Mouse (Mus musculus): ENCODE data around the gene Agfg2. TPM values are rescaled to one million over a fixed set of nuclear protein-coding genes. Genes with fewer than 3 reads are reported as not detected.
A peak's percentile ranks its signal among the peaks of the same experiment; 100 is the strongest.

Agfg2 gene
- polyA plus RNA-seq, 1 experiment from 2014 or later, result 16.8 TPM

DNA sequence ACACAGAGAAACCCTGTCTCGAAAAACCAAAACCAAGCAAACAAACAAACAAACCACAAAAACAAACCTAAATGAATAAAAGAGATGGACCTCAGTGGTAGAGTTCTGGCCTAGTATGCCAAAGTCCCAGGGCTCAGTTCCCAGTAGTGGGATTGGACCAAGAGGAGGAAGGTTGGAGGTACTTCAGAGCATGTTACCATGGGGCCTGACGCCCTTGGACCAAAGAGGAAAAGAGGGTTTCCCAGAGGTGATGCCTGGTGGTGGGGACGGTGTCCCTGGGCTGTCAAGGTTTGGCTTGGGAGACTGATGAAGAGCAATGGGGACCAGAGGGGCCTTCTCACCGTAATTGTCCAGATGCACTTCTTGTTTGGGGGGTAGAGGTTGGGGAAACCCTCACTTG is 74.5 kb downstream of the Agfg2 start:
- Histone ChIP-seq H3K9ac (ENCODE audit: low read depth, low read length) (no peak overlapping the region), H3K36me3 (ENCODE audit: control insufficient read depth, insufficient read depth) (peaks cover 18% of the 10 kb centered on the region), H3K4me3 (ENCODE audit: low read depth, low read length) (peak overlapping the region; percentile 9; the same call in 1 of the 2 replicates), H3K27me3 (replicated peaks; ENCODE audit: control insufficient read depth, insufficient read depth, low read length) (no peaks in the 10 kb centered on the region), H3K9me3 (ENCODE audit: control insufficient read depth) (no peaks in the 10 kb centered on the region), H3K4me1 (replicated peaks; ENCODE audit: control insufficient read depth, insufficient read depth, low read length) (peaks cover 10% of the 10 kb centered on the region; the same call in 1 of the 2 replicates), H3K4me2 (replicated peaks; ENCODE audit: low read depth) (peak overlapping the region; percentile 55), H3K27ac (ENCODE audit: low read depth, low read length) (peak overlapping the region; percentile 64)
- WGBS, result 76% methylated on average over 4 of the region's 4 CpGs
- TF ChIP-seq CTCF (IDR thresholded peaks at IDR 0.05; ENCODE audit: low read depth), result no peak
- ATAC-seq, result no peak

GRCm38 (mm10) chr5:137609292-137609691 is 75.2 kb downstream of the Agfg2 start:
- no peak overlapping the region for H3K9ac ChIP-seq (ENCODE audit: low read depth, low read length)
- H3K4me2 ChIP-seq (replicated peaks; ENCODE audit: low read depth), result no peak overlapping the region
- TF ChIP-seq CTCF (IDR thresholded peaks at IDR 0.05; ENCODE audit: low read depth), result no peak
- WGBS, result 60% methylated on average over 3 of the region's 3 CpGs
- H3K27me3 ChIP-seq (replicated peaks; ENCODE audit: control insufficient read depth, insufficient read depth, low read length), result no peaks in the 10 kb centered on the region
- H3K27ac ChIP-seq (ENCODE audit: low read depth, low read length), result no peak overlapping the region
- peaks cover 10% of the 10 kb centered on the region; the same call in 1 of the 2 replicates for H3K4me1 ChIP-seq (replicated peaks; ENCODE audit: control insufficient read depth, insufficient read depth, low read length)
- no peak for ATAC-seq
- H3K4me3 ChIP-seq (ENCODE audit: low read depth, low read length), result no peak overlapping the region
- H3K36me3 ChIP-seq (ENCODE audit: control insufficient read depth, insufficient read depth), result peaks cover 22% of the 10 kb centered on the region
- no peaks in the 10 kb centered on the region for H3K9me3 ChIP-seq (ENCODE audit: control insufficient read depth)

- TF ChIP-seq CTCF (IDR thresholded peaks at IDR 0.05; ENCODE audit: low read depth), result no peak
- ATAC-seq, result no peak
- Histone ChIP-seq H3K36me3 (ENCODE audit: control insufficient read depth, insufficient read depth) (peaks cover 22% of the 10 kb centered on the region), H3K27me3 (replicated peaks; ENCODE audit: control insufficient read depth, insufficient read depth, low read length) (no peaks in the 10 kb centered on the region), H3K27ac (ENCODE audit: low read depth, low read length) (no peak overlapping the region), H3K4me3 (ENCODE audit: low read depth, low read length) (no peak overlapping the region), H3K4me2 (replicated peaks; ENCODE audit: low read depth) (peak overlapping the region; percentile 9; the same call in 1 of the 2 replicates), H3K9me3 (ENCODE audit: control insufficient read depth) (no peaks in the 10 kb centered on the region), H3K9ac (ENCODE audit: low read depth, low read length) (no peak overlapping the region), H3K4me1 (replicated peaks; ENCODE audit: control insufficient read depth, insufficient read depth, low read length) (peaks cover 10% of the 10 kb centered on the region; the same call in 1 of the 2 replicates)
- 34% methylated on average over 22 of the region's 23 CpGs for WGBS
These were observed 75.8 kb downstream of the Agfg2 start for GRCm38 (mm10) chr5:137608654-137609190.

DNA sequence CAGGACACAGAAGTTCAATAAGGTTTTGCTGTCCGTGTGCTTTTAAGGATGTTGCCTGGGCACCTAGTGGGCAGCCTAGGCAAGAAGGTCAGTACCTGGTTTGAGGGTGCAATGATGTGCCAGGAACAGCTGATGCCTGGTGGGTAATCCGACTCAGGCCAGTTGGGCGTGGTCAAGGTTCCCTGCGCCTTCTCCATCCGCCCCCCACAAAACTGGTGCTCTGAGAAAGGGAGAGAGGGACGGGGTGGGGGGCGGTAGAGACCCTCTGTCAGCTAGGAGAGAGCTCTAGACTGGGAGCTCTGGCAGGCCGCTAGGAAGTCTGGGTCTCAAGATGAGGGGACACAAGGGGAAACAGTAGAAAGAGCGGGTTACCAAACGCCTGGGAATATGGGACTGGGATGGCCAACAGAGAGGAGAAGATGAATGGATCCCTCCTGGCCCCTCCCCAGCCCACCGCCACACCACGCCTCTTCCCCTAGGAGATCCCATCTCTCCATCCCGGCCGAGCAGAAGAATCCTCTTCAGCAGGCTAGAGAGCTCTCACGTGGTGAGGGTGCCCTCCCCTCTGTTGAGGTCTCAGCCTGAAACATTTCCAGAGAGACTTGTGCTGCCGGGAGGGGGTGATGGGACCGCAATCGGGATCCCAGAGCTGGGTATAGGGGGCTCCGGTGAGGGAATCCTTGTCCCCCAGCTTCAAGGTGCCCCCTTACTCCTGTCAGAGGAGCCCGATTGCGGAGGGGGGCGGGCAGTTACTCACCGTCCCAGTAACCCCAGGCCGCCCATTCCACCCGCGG is 76.5 kb downstream of the Agfg2 start:
- WGBS, result 45% methylated on average over 26 of the region's 26 CpGs
- no peaks in the 10 kb centered on the region for H3K27me3 ChIP-seq (replicated peaks; ENCODE audit: control insufficient read depth, insufficient read depth, low read length)
- no peak overlapping the region for H3K27ac ChIP-seq (ENCODE audit: low read depth, low read length)
- H3K9ac ChIP-seq (ENCODE audit: low read depth, low read length), result no peak overlapping the region
- ATAC-seq, result no peak
- H3K4me1 ChIP-seq (replicated peaks; ENCODE audit: control insufficient read depth, insufficient read depth, low read length), result peaks cover 8% of the 10 kb centered on the region; the same call in 1 of the 2 replicates
- H3K4me2 ChIP-seq (replicated peaks; ENCODE audit: low read depth), result 0 out of 2 replicates have a peak overlapping the region, but pooled peaks have one; percentile 9
- peaks cover 22% of the 10 kb centered on the region for H3K36me3 ChIP-seq (ENCODE audit: control insufficient read depth, insufficient read depth)
- no peak for TF ChIP-seq CTCF (IDR thresholded peaks at IDR 0.05; ENCODE audit: low read depth)
- H3K4me3 ChIP-seq (ENCODE audit: low read depth, low read length), result no peak overlapping the region
- H3K9me3 ChIP-seq (ENCODE audit: control insufficient read depth), result no peaks in the 10 kb centered on the region

DNA sequence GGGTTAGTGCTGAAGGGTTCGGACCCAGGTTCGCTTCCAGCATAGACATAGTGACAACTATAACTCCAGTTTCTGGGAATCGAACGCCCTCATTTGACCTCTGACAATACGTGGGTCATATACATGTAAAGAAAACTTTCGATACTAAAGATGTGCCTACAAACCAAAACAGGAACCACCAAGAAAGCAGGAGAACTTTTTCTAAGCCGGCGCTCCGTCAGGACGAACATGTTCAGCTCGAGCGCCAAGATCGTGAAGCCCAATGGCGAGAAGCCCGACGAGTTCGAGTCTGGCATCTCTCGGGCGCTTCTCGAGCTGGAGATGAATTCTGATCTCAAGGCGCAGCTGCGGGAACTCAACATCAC is 83.2 kb downstream of the Agfg2 start:
- Histone ChIP-seq H3K4me1 (replicated peaks; ENCODE audit: control insufficient read depth, insufficient read depth, low read length) (0 out of 2 replicates have a peak, but pooled peaks cover 7% of the 10 kb centered on the region), H3K27ac (ENCODE audit: low read depth, low read length) (peak overlapping the region; percentile 91), H3K4me3 (ENCODE audit: low read depth, low read length) (peak overlapping the region; percentile 73), H3K36me3 (ENCODE audit: control insufficient read depth, insufficient read depth) (peaks cover 19% of the 10 kb centered on the region), H3K4me2 (replicated peaks; ENCODE audit: low read depth) (peak overlapping the region; percentile 99), H3K9me3 (ENCODE audit: control insufficient read depth) (no peaks in the 10 kb centered on the region), H3K9ac (ENCODE audit: low read depth, low read length) (peak overlapping the region; percentile 59), H3K27me3 (replicated peaks; ENCODE audit: control insufficient read depth, insufficient read depth, low read length) (no peaks in the 10 kb centered on the region)
- ATAC-seq, result no peak
- no peak for TF ChIP-seq CTCF (IDR thresholded peaks at IDR 0.05; ENCODE audit: low read depth)
- WGBS, result under 1% methylated on average over 22 of the region's 22 CpGs

GRCm38 (mm10) chr5:137600619-137601364 is 83.7 kb downstream of the Agfg2 start, which contains the start of gene Mospd3:
Gene Mospd3 (minus strand): TSS chr5:137601058.
- no peak for TF ChIP-seq CTCF (IDR thresholded peaks at IDR 0.05; ENCODE audit: low read depth)
- peak within 1 kb of the TSS; percentile 91 for H3K27ac ChIP-seq (ENCODE audit: low read depth, low read length)
- 0 out of 2 replicates have a peak, but pooled peaks cover 7% of the 10 kb centered on the region for H3K4me1 ChIP-seq (replicated peaks; ENCODE audit: control insufficient read depth, insufficient read depth, low read length)
- H3K9ac ChIP-seq (ENCODE audit: low read depth, low read length), result peak within 1 kb of the TSS; percentile 79
- no peaks in the 10 kb centered on the region for H3K9me3 ChIP-seq (ENCODE audit: control insufficient read depth)
- WGBS, result under 1% methylated on average over 41 of the region's 41 CpGs
- peak within 1 kb of the TSS; percentile 73 for H3K4me3 ChIP-seq (ENCODE audit: low read depth, low read length)
- H3K27me3 ChIP-seq (replicated peaks; ENCODE audit: control insufficient read depth, insufficient read depth, low read length), result no peaks in the 10 kb centered on the region
- H3K4me2 ChIP-seq (replicated peaks; ENCODE audit: low read depth), result peak within 1 kb of the TSS; percentile 99
- peak; percentile 96 for ATAC-seq
- H3K36me3 ChIP-seq (ENCODE audit: control insufficient read depth, insufficient read depth), result peaks cover 14% of the 10 kb centered on the region

Other genes starting within 250 kb of the Agfg2 start
- 0.35 and 0.42 TPM in 2 replicates for gene Zan, start 207.7 kb downstream of the Agfg2 start, polyA plus RNA-seq (2015; fragmentation: Nextera tagmentation; extraction: Ambion mirVana)
- gene Pop7, start 182.2 kb downstream of the Agfg2 start, polyA plus RNA-seq (2015; fragmentation: Nextera tagmentation; extraction: Ambion mirVana), result 47.9 and 50.4 TPM in 2 replicates
- 4.7 and 6.4 TPM in 2 replicates for gene Gigyf1, start 166.2 kb downstream of the Agfg2 start, polyA plus RNA-seq (2015; fragmentation: Nextera tagmentation; extraction: Ambion mirVana)
- not detected in 2 replicates for gene Epo, start 151.5 kb downstream of the Agfg2 start, polyA plus RNA-seq (2015; fragmentation: Nextera tagmentation; extraction: Ambion mirVana)
- gene Gnb2, start 151.2 kb downstream of the Agfg2 start, polyA plus RNA-seq (2015; fragmentation: Nextera tagmentation; extraction: Ambion mirVana), result 386 and 389 TPM in 2 replicates
- gene Actl6b, start 131.2 kb downstream of the Agfg2 start, polyA plus RNA-seq (2015; fragmentation: Nextera tagmentation; extraction: Ambion mirVana), result 2.1 and 2.9 TPM in 2 replicates
- 0.27 and 0.50 TPM in 2 replicates for gene Tfr2, start 114.9 kb downstream of the Agfg2 start, polyA plus RNA-seq (2015; fragmentation: Nextera tagmentation; extraction: Ambion mirVana)
- 35.3 and 38.0 TPM in 2 replicates for gene Mospd3, start 83.7 kb downstream of the Agfg2 start, polyA plus RNA-seq (2015; fragmentation: Nextera tagmentation; extraction: Ambion mirVana)
- 44.2 and 44.6 TPM in 2 replicates for gene Pcolce, start 70.9 kb downstream of the Agfg2 start, polyA plus RNA-seq (2015; fragmentation: Nextera tagmentation; extraction: Ambion mirVana)
- 0.16 and 0.25 TPM in 2 replicates for gene Fbxo24, start 55.7 kb downstream of the Agfg2 start, polyA plus RNA-seq (2015; fragmentation: Nextera tagmentation; extraction: Ambion mirVana)
- 31.5 and 31.6 TPM in 2 replicates for gene Lrch4, start 55.6 kb downstream of the Agfg2 start, polyA plus RNA-seq (2015; fragmentation: Nextera tagmentation; extraction: Ambion mirVana)
- 1.3 and 1.8 TPM in 2 replicates for gene Gm20605, start 55.6 kb downstream of the Agfg2 start, polyA plus RNA-seq (2015; fragmentation: Nextera tagmentation; extraction: Ambion mirVana)
- gene Sap25, start 43.4 kb downstream of the Agfg2 start, polyA plus RNA-seq (2015; fragmentation: Nextera tagmentation; extraction: Ambion mirVana), result 2.3 and 4.8 TPM in 2 replicates
- gene Irs3, start 39.0 kb downstream of the Agfg2 start, polyA plus RNA-seq (2015; fragmentation: Nextera tagmentation; extraction: Ambion mirVana), result 0.09 and 0.18 TPM in 2 replicates
- gene Nyap1, start 56.9 kb upstream of the Agfg2 start, polyA plus RNA-seq (2015; fragmentation: Nextera tagmentation; extraction: Ambion mirVana), result 1.6 and 2.0 TPM in 2 replicates
- gene Tsc22d4, start 61.0 kb upstream of the Agfg2 start, polyA plus RNA-seq (2015; fragmentation: Nextera tagmentation; extraction: Ambion mirVana), result 111 and 119 TPM in 2 replicates
- 29.0 and 30.8 TPM in 2 replicates for gene Ppp1r35, start 94.1 kb upstream of the Agfg2 start, polyA plus RNA-seq (2015; fragmentation: Nextera tagmentation; extraction: Ambion mirVana)
- gene Mepce, start 102.9 kb upstream of the Agfg2 start, polyA plus RNA-seq (2015; fragmentation: Nextera tagmentation; extraction: Ambion mirVana), result 10.3 and 10.8 TPM in 2 replicates
- gene Zcwpw1, start 103.1 kb upstream of the Agfg2 start, polyA plus RNA-seq (2015; fragmentation: Nextera tagmentation; extraction: Ambion mirVana), result 3.3 and 3.5 TPM in 2 replicates
- gene Pilra, start 151.6 kb upstream of the Agfg2 start, polyA plus RNA-seq (2015; fragmentation: Nextera tagmentation; extraction: Ambion mirVana), result 2.4 and 3.0 TPM in 2 replicates
- gene Pilrb1, start 173.4 kb upstream of the Agfg2 start, polyA plus RNA-seq (2015; fragmentation: Nextera tagmentation; extraction: Ambion mirVana), result 3.5 and 4.3 TPM in 2 replicates
- 1.8 and 3.4 TPM in 2 replicates for gene Pilrb2, start 187.1 kb upstream of the Agfg2 start, polyA plus RNA-seq (2015; fragmentation: Nextera tagmentation; extraction: Ambion mirVana)
- 119 and 134 TPM in 2 replicates for gene Cyp3a13, start 236.9 kb upstream of the Agfg2 start, polyA plus RNA-seq (2015; fragmentation: Nextera tagmentation; extraction: Ambion mirVana)

All from intestine, postnatal 0 days (tissue).